Mouse (Mus musculus) retina, embryonic 14.5 days (tissue): ENCODE results near the gene Slc22a20.

Experiments
- DNase-seq: peaks from one replicate; pipeline ENCODE4 v3.0.0-alpha.2; 2015; ENCODE audit warnings: low spot score

Slc22a20 gene

DNA sequence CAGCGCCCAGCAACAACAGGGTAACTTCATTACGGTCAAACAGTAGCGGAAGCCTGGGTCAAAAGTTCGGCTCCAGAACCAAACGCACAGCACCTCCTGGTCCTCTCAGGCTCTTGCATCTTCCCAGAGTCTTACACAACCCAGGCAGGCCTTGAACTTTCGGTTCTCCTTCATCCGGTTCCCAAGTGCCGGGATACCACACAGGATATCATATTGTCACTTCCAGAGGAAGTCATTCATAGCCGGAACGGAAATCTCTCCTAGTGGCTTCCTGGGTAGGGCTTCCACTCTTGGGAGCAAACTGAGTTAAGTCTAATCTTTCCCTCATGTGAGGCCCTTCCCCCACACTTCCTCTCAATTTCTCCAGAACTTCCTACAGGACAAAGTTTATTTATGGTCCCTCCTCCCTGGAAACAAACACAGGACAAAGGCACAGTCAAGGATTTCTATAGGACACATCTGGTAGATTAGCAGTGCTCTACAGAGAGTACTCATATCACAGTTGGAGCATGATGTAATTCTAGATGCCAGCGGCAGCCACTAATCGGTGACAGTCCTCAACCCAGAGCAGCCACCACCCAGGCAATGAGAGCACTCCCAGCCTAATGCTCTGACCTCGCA lies 33.8 kb downstream of the Slc22a20 start:
- DNase-seq = no peak

DNA sequence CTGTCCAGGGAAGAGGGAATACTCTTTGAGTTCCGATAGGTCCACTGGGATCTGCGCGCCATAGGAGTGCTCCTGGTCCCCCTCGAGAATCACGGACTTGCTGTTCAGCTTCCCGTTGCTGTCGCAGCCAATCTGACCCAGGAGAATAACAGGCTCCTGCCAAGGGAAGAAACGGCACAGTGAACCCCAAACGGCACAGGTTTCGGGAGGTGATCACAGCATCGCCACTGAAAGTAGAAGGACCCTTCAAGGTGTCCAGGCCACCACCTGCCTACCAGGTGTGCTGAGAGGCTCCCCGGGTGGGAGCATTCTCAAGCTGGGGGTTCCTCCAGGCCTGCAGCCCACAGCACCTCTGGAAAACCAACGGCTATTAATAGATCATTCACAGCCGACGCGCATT lies 34.3 kb downstream of the Slc22a20 start:
- no peak for DNase-seq

DNA sequence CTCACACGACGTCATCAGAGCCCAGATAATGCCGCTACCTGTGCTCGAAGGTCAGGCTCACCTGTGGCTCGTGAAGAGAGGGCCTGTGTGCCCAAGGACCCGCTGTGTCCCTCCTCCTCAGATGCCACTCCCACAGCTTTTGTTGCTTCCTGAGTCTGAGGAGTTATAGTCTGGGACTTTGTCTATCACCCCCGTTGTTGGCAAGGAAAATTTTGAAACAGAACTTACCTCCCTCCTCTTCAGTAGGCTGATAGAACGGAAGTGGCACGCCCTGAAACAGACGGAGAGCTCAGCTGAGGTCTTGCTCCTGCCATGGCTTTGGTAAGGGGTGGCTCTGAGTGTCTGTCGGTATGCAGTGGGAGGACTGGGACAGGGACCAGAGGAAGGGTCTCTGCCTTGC lies 35.7 kb downstream of the Slc22a20 start:
- no peak for DNase-seq

DNA sequence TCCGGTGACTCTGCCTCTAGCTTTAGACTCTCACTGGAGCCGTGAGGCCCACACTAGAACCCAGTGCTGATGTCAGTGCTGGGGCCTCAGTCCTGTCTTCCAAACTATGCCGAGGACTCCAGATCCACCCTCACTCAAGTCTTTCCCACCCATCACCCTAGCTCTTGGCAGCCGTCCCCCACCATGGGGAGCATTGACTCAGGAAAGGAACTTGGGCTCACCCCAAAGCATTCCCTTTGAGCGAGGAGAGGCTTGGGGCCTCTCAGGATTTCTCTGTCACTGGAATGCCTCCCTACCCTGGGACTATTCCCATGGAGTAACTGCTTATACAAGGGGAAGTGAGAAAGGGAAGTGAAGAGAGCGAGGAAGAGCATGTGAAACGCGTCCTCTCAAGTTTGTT lies 40.1 kb downstream of the Slc22a20 start:
- DNase-seq = no peak

DNA sequence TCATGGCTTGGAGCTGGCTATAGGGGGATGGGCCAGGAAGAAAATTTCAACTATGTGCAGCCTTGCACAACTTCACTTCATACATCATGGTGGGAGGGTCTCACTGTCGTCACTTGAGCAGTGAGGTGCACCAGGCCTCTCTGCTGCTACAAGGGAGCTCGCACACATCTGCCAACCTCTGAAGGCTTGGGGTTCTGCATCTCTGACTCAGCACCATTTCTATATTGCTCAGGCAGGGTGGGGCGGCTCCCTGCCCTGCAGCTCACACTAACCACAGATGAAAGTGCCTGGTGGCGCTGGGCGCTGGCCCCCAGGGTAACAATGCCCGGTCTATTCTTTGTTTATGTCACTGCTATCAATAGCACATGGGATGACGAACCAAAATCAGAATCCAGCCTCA lies 40.9 kb downstream of the Slc22a20 start:
- no peak for DNase-seq

DNA sequence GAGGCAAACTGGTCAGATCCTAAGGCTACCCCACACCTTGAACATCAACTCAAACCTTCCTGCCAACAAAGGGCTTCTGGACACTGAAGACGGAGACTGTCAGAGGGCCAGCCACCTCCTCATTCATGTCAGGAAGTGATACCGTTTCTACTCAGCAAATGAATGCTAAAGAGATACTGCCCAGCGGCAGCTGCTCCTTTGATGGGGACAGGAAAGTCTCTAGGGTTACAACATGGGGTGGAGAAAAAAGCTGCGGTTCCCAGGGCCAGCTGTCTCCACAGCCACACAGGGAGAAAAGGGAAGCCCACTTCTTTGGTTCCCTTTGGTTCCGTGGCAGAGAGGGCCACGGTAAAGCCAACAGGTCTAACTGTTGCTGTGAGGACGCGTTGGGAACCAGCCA lies 41.8 kb downstream of the Slc22a20 start:
- no peak for DNase-seq

DNA sequence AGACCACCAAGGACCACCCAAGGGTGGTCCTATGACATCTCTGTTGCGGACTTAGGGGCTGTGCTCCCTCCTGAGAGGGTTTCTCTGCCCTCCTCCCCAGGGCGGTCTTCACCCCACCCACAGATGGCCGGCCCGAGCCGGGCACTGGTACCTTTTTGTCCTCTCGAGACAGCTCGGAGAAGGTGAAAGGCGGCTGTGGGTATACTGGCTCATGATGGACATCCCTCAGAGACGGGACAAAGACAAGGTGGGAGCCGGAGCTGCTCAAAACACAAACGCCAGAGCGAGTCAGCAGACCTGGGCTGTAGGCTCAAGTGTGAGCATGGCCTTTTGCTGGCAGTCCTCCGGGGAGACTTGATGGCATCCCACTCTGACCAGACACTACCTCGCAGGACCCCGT lies 42.5 kb downstream of the Slc22a20 start:
- DNase-seq = no peak

DNA sequence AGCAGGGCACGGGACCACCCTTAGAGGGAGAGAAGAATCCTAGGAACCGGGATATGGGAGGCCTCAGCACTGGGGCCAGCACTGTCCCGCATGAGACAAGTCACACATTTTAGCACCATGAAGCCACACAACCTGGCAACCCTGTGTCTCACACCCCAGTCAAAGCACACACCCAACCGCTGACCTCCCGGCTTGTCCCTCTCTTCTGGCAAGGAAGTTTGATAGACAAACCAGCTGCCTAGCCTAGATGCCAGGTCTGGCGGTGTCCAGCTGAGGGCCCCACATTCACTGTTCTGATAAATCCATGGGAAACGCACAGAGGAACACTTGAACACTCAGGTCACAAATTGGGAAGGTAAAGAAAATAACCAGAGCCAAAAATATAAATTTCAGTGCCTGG lies 43.4 kb downstream of the Slc22a20 start:
- DNase-seq = no peak

DNA sequence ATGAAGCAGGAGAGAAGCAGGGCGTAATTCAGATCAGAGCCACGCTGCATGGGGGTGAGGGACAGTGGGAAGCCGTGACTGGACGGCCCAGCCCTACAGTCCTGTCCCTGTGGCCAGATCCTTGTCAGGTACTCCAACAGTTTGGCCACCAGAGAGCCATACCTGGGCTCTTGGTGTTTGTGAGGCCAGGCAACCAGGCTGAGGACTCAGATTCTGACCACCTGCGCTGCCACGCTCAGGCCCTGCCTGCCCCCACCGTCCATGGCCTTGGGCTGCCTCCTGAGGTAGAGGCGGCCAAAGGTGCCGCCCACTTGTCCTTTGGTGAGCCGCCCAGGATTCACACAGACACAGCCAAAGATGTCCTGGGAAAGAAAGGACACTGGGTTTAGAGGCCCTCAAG lies 45.3 kb downstream of the Slc22a20 start:
- no peak for DNase-seq

DNA sequence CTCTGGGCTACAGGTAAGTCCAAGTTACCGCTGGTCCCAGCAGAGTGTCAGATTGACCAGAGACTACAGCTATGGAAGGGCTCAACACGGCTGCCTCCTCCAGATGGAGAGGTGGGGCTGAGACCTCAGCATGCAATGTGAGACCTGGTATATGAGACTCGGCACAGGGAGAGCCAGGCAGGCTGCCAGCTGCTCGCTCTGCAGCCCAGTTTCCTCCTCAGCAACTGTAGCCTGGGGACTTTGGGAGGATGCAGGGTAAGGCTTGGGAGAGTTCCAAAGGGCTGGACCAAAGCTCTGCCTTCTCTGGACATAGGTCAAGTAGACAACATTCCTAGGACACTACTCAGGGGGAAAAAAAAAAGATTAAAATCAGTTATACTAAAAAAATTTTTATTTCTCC lies 45.8 kb downstream of the Slc22a20 start:
- DNase-seq = no peak

DNA sequence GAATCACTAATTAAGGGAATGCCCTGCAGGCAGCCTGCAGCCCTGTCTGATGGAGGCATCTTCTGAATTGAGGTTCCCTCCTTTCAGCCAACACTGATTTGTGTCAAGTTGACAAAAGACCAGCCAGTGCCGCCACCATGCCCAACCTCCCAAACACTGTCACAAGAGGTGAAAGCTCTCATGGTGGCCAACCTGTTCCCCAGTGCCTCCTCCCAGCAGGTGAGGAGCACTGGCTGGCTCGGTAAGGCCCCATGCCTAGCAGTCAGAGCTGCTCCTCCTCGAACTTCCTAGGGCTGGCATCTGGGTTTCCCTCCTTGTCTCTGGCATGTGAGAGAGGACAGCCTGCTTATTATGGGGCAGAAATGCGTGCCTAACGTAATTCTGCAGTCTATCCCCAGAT lies 46.2 kb downstream of the Slc22a20 start:
- DNase-seq = no peak

DNA sequence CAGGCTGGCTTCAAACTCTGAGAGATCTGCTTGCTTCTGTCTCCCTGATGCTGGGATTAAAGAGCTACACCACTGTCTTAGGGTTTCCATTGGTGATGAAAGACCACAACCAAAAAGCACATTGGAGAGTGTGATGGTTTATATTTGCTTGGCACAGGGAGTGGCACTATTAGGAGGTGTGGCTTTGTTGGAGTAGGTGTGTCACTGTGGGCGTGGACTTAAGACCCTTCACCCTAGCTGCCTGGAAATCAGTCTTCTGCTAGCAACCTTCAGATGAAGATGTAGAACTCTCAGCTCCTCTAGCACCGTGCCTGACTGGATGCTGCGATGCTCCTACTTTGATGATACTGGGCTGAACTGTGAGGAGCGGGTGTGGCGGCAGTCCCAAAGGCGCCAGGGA lies 47.4 kb downstream of the Slc22a20 start:
- DNase-seq = no peak

DNA sequence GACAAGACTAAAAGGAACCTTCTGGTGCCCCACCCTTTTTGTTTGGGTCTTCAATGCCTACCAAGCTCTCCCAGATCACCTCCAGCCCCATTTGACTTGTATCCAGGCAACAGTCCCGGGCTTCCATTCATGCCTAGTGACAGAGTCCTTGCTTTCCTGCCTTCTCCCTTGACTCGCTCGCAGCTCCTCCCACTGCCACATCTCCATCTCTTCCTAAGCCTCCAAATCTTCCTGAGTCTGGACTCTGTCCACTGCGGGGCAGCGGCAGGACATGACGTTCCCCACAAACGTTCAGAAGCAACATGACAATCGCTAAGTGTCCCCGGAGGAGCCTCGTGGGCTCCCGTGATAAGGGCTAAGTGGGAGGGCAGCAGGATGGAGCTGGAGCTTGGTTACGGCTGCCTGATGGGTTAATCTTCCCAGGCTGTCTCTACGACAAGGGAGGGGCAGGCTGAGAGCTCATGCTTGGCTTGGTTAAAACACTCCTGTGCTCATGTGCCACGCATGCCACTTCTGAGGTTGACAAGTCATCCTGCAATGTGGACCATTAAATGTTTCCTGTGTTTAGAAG lies 48.0 kb downstream of the Slc22a20 start:
- no peak for DNase-seq

DNA sequence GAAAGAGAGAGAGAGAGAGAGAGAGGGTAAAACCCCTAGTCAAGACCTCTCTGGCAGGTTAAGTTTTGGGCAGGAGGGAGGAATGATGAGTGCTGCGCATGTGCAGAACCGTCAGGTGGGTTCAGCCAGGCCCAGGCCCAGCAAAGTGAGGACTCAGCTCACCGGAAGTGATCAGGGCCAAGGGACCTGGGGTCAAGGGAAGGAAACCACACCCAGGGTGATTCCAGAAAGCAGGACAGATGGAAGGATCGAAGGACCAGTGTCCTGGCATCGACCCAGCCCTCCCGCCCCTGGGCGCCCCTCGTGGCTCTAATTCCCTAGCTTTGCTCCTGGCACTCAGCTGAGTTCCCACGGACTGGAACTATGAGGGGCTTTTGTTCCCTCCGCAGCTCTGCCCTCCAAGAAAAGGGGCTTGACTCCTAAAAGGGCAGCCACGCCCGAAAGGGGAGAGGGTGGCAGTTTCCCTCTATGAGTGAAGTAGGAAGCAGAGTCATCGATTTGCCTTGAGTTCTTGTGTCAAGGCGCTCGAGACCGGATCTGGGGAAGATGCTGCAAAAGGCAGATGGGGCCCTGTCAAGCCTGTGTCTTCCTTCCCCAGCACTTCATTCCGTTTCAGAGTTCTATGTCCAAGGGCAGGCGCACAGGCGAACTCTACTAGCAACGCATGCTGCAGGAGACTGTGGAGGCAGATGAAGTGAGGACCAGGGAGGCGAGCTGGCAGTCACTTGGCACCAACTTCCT lies 48.7 kb downstream of the Slc22a20 start:
- no peak for DNase-seq

DNA sequence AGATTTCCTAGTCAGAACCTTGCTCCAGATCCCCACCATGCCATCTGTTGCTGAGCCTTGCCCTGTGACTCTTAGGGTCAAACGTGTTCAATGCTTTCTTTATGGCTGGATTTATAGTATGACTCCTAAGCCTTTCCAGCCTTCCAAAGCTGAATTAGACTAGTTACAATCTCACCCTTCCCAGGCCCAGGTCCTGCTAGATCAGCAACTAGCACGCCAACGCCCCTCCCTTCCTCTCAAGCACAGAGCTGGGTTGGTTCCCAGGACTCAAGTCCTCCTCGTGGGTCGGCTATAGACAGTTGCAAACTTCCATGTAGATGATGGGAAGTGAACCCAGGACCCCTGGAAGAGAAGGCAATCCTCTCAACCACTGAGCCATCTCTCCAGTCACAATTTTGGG lies 50.3 kb downstream of the Slc22a20 start:
- no peak for DNase-seq

DNA sequence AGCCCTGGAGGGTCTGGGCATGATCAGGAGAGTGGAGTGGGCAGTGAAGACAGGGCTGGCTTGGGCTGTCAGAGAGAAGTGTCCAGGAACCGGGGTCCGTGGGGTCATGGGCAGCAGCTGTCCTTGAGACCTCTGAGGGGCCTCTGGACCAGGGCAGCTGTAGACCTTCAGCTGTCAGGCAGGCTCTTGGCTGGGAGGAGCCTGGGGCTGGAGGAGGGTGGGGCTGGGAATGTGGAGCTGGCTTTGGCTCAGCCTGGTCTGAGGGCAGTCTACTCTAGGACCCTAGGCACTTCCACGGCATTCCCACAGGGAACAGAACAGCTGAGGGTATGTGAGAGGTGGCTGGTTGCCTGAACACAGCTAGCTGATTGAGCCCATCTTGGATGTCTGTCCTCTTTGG lies 50.7 kb downstream of the Slc22a20 start:
- peak; percentile 13 for DNase-seq

DNA sequence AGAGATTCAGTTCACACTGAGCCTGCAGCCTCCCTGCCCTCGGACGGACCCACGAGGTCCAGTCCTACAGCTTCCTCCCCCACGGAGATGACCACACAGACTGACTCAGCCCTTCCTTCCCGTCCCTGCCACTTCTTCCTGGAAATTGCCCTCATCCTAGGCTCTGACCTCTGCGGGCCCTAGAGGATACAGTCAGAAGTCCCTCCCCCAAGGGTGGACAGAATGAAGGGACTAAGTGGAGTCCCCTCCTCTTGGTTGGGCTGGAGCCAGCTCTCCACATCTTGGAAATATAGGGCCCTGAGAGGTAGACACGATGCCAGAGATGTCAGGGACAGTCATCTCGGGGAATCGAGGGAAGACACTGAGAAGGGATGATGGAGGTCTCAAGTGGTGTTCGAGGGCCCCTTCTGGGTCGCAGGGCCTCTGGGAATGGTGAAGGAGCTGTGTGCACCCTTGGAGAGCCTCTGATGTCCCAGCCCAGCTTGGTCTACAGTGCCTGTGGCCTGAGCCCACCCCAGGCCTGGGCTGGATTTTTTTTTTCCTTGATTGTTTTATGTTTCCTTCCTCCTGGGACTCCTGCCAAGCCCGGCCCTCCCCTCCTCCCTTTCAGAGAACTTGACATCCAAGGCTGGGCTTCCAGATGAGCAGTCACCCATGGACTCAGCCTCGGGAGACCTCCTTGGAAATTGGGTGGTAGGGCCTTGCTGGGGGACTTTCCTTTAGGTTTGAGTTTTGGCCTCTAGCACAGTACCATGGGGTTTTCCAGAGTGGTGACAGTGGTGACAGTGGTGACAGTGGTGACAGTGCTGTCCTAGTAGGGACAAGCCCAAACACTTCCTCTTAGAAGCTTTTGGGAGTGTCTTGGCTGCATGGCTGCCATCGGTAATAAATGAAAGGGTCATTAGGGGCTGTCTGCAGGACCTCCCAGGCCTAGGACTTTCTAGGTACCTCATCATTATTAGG lies 56.0 kb downstream of the Slc22a20 start:
- no peak for DNase-seq

DNA sequence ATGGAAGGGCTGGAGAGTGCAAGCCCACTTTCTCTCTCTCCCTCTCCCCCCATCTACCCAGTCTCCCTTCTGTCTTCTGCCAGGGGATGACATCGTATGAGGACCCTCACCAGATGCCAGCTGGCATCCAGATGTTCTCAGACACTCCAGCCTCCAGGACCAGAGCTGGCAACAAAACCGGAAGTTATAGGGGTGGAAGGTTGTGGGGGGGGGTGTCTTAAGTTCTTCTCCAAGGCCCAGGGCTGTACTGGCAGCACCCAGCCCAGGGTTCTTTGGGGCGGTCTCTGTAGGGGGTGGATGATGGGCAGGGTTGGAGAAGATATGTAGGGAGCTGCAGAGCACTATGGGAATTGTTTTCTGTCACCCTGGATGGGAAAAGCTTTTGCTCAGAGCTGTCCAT lies 57.4 kb downstream of the Slc22a20 start:
- no peak for DNase-seq

DNA sequence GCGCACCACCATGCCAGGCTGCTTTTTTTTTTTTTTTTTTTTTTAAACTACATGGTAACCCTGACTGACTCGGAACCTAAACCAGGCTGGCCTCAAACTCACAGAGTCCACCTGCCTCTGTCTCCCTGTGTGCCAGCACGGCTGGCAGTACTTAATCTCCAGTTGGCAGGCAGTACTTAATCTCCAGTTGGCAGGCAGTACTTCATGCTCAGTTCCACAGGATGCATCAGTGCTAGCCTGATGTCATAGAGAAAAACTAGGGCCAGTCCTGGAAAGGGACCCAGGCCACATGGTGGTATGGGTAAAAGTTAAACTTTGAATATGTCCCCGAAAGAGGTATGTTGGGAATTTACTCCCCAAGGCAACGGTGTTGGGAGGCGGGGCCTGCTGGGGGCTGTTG lies 57.8 kb downstream of the Slc22a20 start:
- DNase-seq = no peak

DNA sequence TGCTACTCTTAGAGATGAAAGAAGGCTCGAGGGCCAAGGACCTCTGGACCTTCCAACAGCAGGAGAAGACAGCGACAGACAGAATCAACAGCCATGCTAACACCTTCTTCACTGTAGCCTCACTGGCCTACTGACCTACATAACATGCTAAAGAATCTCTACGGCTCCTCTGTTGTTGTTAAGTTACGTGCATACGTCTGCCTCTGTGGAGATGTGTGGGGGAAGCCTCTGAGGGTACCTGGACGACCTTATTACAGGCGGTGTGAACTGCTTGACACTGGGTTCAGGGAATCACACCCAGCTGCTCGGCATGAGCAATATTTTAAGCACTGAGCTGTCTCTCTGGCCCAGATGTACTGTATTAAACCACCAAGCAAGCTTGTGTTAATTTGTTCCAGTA lies 58.4 kb downstream of the Slc22a20 start:
- peak; percentile 20 for DNase-seq

DNA sequence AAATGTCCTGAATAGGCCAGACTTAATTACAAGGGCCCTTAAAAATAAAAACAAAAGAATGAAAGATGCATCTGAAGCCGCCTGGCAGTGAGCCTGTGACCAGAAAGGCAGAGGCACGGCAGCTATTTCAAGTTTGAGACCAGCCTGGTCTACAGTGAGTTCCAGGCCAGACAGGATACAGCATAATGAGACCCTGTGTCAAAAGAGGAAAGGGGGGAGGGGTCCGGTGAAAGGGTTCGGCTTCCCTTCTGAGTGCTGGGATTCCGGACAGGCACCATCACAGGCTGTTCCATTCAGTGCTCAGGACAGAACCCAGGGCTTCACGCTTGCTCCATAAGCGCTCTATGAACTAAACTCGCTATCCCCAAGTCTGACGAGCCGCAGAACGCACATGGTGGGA lies 58.9 kb downstream of the Slc22a20 start:
- DNase-seq = no peak

DNA sequence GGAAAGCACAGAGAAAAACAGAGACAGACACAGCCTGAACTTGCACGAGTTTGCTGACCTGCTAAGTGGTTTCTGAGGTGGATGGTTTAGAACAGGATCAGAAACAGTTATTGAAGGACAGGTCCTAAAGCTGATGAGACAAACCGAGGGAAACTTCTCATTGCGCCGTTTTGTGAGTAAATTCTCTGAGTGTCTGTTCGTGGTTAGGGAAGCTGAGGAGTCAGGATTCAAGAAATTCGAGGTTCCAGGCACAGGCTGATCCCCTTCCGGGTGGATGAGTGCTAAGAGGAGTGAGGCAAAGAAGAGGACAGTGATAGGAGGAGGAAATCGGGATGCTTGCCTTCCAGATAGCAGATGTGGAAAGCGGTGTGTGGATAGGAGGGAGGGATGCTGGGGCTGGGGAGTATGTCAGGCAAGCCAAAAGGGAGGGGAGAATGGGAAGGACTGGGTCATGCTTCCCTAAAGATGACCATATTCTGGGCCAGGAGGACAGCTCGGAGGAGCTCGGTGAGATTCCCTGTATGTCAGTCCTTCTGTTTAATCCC lies 60.6 kb downstream of the Slc22a20 start:
- no peak for DNase-seq
